Mouse (Mus musculus): Measurements from ENCODE around the gene Gm45062. TPM values are rescaled to one million over a fixed set of nuclear protein-coding genes. Genes with fewer than 3 reads are reported as not detected.

Gene Gm45062
- polyA plus RNA-seq, 1 experiment from 2014 or later: 5.5 TPM

DNA sequence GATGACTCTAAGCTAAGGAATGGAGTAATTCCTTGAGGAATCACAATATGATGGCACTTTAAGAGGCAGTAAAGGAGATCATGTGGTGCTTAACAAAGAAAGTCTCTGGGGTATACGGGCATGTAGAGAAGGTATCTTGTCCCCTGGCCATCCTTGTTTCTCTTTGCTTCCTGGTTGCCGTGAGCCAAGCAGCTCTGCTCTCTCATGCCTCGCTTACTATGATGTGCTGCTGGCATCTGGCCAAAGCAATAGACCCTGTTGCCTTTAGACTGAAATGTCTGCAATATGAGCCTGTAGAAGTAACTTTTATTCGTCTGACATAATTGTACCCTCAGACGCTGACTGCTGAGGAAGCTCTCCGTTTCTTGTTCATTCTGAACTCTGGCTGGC lies 238.6 kb downstream of the Gm45062 start:
- no peak overlapping the region for H3K4me3 ChIP-seq
- peaks cover 7% of the 10 kb centered on the region; the same call in 1 of the 2 replicates for H3K4me1 ChIP-seq (replicated peaks)
- no peaks in the 10 kb centered on the region; the same call in 1 of the 2 replicates for H3K9me3 ChIP-seq (replicated peaks)
- WGBS: 59% methylated on average over 6 of the region's 6 CpGs
- no peak for ATAC-seq (replicated peaks; ENCODE audit: insufficient number of reproducible peaks, insufficient read depth, low FRiP score, low read depth)
- no peaks in the 10 kb centered on the region for H3K36me3 ChIP-seq
- H3K9ac ChIP-seq: no peak overlapping the region
- H3K27ac ChIP-seq: no peak overlapping the region
- H3K4me2 ChIP-seq: no peak overlapping the region
- no peaks in the 10 kb centered on the region for H3K27me3 ChIP-seq

GRCm38 (mm10) chr6:8498961-8499360 lies 239.7 kb downstream of the Gm45062 start:
- ATAC-seq (replicated peaks; ENCODE audit: insufficient number of reproducible peaks, insufficient read depth, low FRiP score, low read depth): no peak
- no peaks in the 10 kb centered on the region for H3K36me3 ChIP-seq
- no peak overlapping the region for H3K27ac ChIP-seq
- 85% methylated on average over 3 of the region's 3 CpGs for WGBS
- no peak overlapping the region for H3K4me2 ChIP-seq
- peaks cover 7% of the 10 kb centered on the region; the same call in 1 of the 2 replicates for H3K4me1 ChIP-seq (replicated peaks)
- H3K9ac ChIP-seq: no peak overlapping the region
- no peaks in the 10 kb centered on the region for H3K27me3 ChIP-seq
- H3K9me3 ChIP-seq (replicated peaks): no peaks in the 10 kb centered on the region; the same call in 1 of the 2 replicates
- no peak overlapping the region for H3K4me3 ChIP-seq

- H3K27ac ChIP-seq: no peak overlapping the region
- 0 out of 2 replicates have a peak, but pooled peaks cover 4% of the 10 kb centered on the region for H3K4me1 ChIP-seq (replicated peaks)
- H3K4me3 ChIP-seq: no peak overlapping the region
- H3K27me3 ChIP-seq: no peaks in the 10 kb centered on the region
- no peak overlapping the region for H3K9ac ChIP-seq
- ATAC-seq (replicated peaks; ENCODE audit: insufficient number of reproducible peaks, insufficient read depth, low FRiP score, low read depth): no peak
- whole genome bisulfite sequencing: 16% methylated on average over 3 of the region's 3 CpGs
- no peaks in the 10 kb centered on the region for H3K36me3 ChIP-seq
- H3K9me3 ChIP-seq (replicated peaks): no peaks in the 10 kb centered on the region
- no peak overlapping the region for H3K4me2 ChIP-seq
Observed at GRCm38 (mm10) chr6:8503953-8504352, 244.7 kb downstream of the Gm45062 start.

- ATAC-seq (replicated peaks; ENCODE audit: insufficient number of reproducible peaks, insufficient read depth, low FRiP score, low read depth): no peak
- H3K9me3 ChIP-seq (replicated peaks): no peaks in the 10 kb centered on the region
- WGBS: 78% methylated on average over 6 of the region's 6 CpGs
- H3K4me3 ChIP-seq: no peak overlapping the region
- H3K4me2 ChIP-seq: no peak overlapping the region
- H3K4me1 ChIP-seq (replicated peaks): 0 out of 2 replicates have a peak, but pooled peaks cover 4% of the 10 kb centered on the region
- no peaks in the 10 kb centered on the region for H3K36me3 ChIP-seq
- no peak overlapping the region for H3K27ac ChIP-seq
- H3K27me3 ChIP-seq: no peaks in the 10 kb centered on the region
- no peak overlapping the region for H3K9ac ChIP-seq
Observed at GRCm38 (mm10) chr6:8504521-8505228, 245.4 kb downstream of the Gm45062 start.

DNA sequence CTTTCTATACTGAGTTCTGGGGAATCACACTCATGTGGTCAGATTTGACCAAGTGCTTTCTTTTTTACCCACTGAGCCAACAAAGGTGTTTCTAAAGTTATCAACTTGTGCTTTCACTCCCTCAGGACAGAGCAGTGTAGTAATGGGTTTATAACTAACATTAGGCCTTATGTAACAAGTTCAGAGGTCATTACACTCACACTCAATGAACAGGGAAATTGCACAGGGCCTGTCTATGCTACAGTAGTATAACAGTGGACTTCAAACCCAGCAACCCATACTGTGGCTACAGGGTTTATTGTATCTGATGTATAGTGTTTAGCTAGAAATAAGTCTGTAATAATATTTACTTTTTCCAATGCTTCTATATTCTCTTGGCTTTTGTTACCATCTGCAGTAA lies 247.4 kb downstream of the Gm45062 start:
- H3K4me1 ChIP-seq (replicated peaks): peaks cover 13% of the 10 kb centered on the region
- no peaks in the 10 kb centered on the region for H3K36me3 ChIP-seq
- H3K4me2 ChIP-seq: no peak overlapping the region
- H3K27me3 ChIP-seq: no peaks in the 10 kb centered on the region
- H3K27ac ChIP-seq: no peak overlapping the region
- no peaks in the 10 kb centered on the region for H3K9me3 ChIP-seq (replicated peaks)
- H3K9ac ChIP-seq: no peak overlapping the region
- ATAC-seq (replicated peaks; ENCODE audit: insufficient number of reproducible peaks, insufficient read depth, low FRiP score, low read depth): no peak
- no peak overlapping the region for H3K4me3 ChIP-seq

GRCm38 (mm10) chr6:8508883-8509536 lies 249.8 kb downstream of the Gm45062 start:
- Histone ChIP-seq H3K36me3 (no peaks in the 10 kb centered on the region), H3K9me3 (replicated peaks) (no peaks in the 10 kb centered on the region), H3K4me3 (peak overlapping the region; percentile 72), H3K27me3 (no peaks in the 10 kb centered on the region), H3K4me1 (replicated peaks) (peaks cover 22% of the 10 kb centered on the region), H3K4me2 (peak overlapping the region; percentile 80), H3K9ac (peak overlapping the region; percentile 85), H3K27ac (peak overlapping the region; percentile 97)
- WGBS: under 1% methylated on average over 54 of the region's 56 CpGs
- ATAC-seq (replicated peaks; ENCODE audit: insufficient number of reproducible peaks, insufficient read depth, low FRiP score, low read depth): peak; percentile 98

- no peaks in the 10 kb centered on the region for H3K27me3 ChIP-seq
- 0% methylated on average over 15 of the region's 69 CpGs for WGBS
- ATAC-seq (replicated peaks; ENCODE audit: insufficient number of reproducible peaks, insufficient read depth, low FRiP score, low read depth): peak; percentile 79
Observed at GRCm38 (mm10) chr6:8509551-8509950, 250.3 kb downstream of the Gm45062 start, which contains the start of gene Glcci1. Glcci1 (plus strand) TSS chr6:8509600.

DNA sequence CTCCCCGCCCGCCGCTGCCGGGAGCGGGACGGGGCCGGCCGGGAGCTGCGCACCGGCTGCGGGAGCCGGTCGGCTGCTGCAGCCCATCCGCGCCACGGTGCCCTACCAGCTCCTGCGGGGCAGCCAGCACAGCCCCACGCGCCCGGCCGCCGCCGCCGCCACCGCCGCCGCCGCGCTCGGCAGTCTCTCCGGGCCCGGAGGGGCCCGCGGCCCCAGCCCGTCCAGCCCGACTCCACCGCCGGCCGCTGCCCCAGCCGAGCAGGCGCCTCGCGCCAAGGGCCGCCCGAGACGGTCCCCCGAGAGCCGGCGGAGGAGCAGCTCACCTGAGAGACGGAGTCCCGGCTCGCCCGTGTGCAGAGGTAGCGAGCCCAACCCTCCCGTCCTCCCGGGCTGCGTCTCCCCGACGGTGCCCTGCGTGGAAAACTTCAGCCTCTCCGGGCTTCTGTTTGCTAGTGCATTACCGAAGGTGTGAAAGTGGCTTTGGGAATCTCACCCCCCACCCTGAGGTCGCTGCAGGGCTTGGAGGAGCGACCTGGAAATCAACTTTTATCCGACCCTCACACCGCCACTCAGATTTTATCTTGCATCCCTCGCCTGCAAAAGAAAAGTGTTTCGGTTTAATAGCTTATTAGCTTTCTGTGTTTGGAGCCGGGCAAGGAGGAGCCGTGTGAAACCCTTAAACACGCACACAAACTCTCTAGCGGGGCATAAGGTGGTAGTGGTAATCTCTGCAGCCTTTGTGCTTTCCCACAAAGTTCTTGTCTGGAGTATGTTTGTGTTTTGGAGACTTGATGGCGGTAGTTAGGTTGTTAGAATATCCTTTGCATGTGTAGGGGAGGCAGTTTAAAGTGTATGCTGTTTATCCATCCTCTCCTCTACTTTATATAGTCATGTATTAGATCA lies 251.0 kb downstream of the Gm45062 start:
- H3K4me2 ChIP-seq: peak overlapping the region; percentile 80
- H3K36me3 ChIP-seq: no peaks in the 10 kb centered on the region
- H3K4me3 ChIP-seq: peak overlapping the region; percentile 72
- peak overlapping the region; percentile 97 for H3K27ac ChIP-seq
- H3K9me3 ChIP-seq (replicated peaks): no peaks in the 10 kb centered on the region
- ATAC-seq (replicated peaks; ENCODE audit: insufficient number of reproducible peaks, insufficient read depth, low FRiP score, low read depth): no peak; the same call in 1 of the 2 replicates
- H3K27me3 ChIP-seq: no peaks in the 10 kb centered on the region
- under 1% methylated on average over 66 of the region's 73 CpGs for WGBS
- peaks cover 22% of the 10 kb centered on the region for H3K4me1 ChIP-seq (replicated peaks)
- peak overlapping the region; percentile 85 for H3K9ac ChIP-seq

More at GRCm38 (mm10) chr6:8509551-8509950, 250.3 kb downstream of the Gm45062 start, which contains the start of gene Glcci1:
- peak within 1 kb of the TSS; percentile 97 for H3K27ac ChIP-seq
- H3K4me1 ChIP-seq (replicated peaks): peaks cover 22% of the 10 kb centered on the region
- H3K36me3 ChIP-seq: no peaks in the 10 kb centered on the region
- H3K9me3 ChIP-seq (replicated peaks): no peaks in the 10 kb centered on the region
- H3K4me2 ChIP-seq: peak within 1 kb of the TSS; percentile 80
- peak within 1 kb of the TSS; percentile 72 for H3K4me3 ChIP-seq
- H3K9ac ChIP-seq: peak within 1 kb of the TSS; percentile 85

DNA sequence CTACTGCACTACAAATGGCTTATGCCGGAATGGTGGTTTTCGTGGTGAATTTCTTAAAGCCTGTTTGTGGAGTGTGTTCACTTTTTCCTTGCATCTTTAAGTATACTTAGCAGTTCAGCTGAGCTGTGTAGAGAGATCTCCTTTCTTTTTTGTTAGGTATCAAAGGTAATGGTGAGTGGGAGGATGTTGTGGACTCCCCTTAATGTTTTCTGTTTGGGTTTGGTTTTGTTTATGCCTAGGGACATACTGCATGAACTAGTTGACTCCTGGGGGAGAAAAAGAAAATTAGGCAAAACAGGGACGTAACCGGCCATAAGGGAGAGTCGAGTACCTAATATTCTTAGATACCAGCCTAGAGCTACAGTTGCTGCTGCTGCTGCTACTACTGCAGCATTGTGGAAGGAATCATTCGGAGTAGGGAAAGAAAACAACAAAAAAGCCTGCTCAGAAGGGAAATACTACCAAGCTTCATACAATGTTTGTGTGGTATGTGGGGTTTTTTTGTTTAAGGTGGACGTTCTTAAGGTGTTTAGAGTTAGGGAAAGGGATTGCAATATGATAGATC lies 251.7 kb downstream of the Gm45062 start:
- H3K4me3 ChIP-seq: peak overlapping the region; percentile 72
- peaks cover 22% of the 10 kb centered on the region for H3K4me1 ChIP-seq (replicated peaks)
- H3K36me3 ChIP-seq: no peaks in the 10 kb centered on the region
- no peak for ATAC-seq (replicated peaks; ENCODE audit: insufficient number of reproducible peaks, insufficient read depth, low FRiP score, low read depth)
- WGBS: 10% methylated on average over 7 of the region's 7 CpGs
- H3K4me2 ChIP-seq: peak overlapping the region; percentile 80
- H3K9ac ChIP-seq: peak overlapping the region; percentile 85
- no peaks in the 10 kb centered on the region for H3K9me3 ChIP-seq (replicated peaks)
- H3K27ac ChIP-seq: no peak overlapping the region
- no peaks in the 10 kb centered on the region for H3K27me3 ChIP-seq

GRCm38 (mm10) chr6:8511447-8511846 lies 252.2 kb downstream of the Gm45062 start:
- H3K9ac ChIP-seq: peak overlapping the region; percentile 85
- H3K4me1 ChIP-seq (replicated peaks): peaks cover 22% of the 10 kb centered on the region
- H3K27ac ChIP-seq: no peak overlapping the region
- ATAC-seq (replicated peaks; ENCODE audit: insufficient number of reproducible peaks, insufficient read depth, low FRiP score, low read depth): no peak
- H3K27me3 ChIP-seq: no peaks in the 10 kb centered on the region
- H3K9me3 ChIP-seq (replicated peaks): no peaks in the 10 kb centered on the region
- H3K36me3 ChIP-seq: no peaks in the 10 kb centered on the region
- H3K4me3 ChIP-seq: peak overlapping the region; percentile 72
- peak overlapping the region; percentile 80 for H3K4me2 ChIP-seq
- WGBS: 21% methylated on average over 3 of the region's 3 CpGs

Data from heart, embryonic 15.5 days (tissue).